Mouse (Mus musculus): ENCODE measurements at regions not wholly inside any gene's neighbourhood (a gene's known extent, or its start where the extent isn't known, plus 50 kb on each side); places are given as distances from the start of the nearest gene placed in this dataset.

DNA sequence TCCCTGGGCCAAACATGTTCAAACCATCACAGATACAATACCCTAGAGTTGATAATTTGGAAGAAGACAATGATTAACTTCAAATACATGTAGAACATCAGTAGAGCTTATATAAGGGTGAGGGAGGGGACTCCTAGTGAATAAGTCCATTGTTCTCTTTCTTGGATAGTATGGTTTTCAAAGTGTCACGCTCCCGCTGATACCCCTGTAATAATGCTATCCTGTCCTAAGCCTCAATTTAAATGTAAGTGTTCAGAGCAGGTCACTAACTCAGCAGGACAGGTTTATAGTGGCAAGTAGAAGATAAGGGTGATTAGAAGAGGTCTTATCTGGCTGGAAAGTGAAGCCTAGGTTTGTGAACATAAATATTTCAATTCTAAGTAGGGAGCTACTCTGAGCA lies 540.4 kb upstream of the Id4 start:
- no peak for DNase-seq (ENCODE audit: low spot score in 2 of 2)

DNA sequence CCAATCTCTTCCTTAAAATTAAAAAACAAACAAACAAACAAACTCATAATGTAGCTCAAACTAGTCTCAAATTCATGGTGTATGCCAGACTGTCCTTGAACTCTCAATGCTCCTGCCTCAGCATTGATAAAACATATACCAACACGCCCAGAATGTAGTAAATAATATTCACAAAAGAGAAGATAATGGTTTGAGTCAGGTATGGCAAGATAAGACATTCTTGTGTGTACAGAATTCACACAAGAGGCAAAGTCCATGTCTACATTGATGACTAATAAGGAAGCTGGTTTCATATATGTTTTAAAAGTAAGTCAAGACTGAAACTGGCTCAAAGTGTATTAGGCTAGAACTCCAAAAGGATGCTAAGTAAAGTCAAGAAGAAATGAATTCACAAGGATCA lies 526.6 kb upstream of the Id4 start:
- DNase-seq (ENCODE audit: low spot score in 2 of 2) = no peak

DNA sequence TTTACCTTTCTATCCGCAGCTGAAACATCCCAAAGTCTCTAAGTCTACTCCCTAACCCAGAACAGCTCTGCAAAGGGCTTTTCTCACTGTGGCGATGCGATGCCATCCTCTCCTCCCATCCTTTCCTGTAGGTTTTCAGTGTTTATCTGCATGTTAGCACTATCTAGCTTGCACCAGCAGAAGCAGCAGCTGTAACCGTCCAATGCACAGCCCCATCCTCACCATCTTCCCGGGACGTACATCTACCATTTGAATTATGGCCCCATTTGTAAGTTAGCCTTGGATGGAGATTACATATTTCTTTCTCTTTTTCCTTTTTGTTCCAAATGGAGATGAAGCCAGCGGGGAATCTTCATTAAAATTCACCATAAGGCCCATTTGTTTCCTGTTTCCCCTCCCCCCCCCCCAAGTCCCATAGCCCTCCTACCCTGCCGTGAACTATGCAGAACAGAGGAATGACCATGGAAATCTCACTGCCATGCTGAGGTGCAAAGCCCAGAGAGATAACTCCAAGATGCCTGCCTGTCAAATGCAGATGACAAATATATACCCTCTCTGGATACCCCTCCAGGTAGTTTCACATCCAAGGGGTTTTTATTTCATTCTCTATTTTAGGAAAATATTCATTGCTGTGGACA lies 525.5 kb upstream of the Id4 start:
- DNase-seq (ENCODE audit: low spot score in 2 of 2) = no peak

DNA sequence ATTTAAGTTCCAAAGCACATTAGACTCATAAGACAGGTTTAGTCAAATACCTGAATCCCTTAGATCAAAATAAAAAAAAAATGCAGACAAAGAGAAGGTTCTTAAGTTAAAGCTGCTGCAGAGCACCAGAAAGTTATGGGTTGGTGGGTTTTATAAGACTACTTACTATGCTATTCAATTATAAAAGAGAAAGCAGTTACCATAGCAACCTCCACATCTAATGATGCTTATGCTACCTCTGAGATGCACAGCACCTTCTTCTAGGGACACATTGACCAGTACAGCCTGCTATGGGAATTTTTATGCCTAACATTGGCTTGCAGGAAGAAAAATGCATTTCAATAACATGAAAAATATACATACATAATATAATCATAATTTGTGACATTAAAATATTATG lies 512.1 kb upstream of the Id4 start:
- no peak for DNase-seq (ENCODE audit: low spot score in 2 of 2)

DNA sequence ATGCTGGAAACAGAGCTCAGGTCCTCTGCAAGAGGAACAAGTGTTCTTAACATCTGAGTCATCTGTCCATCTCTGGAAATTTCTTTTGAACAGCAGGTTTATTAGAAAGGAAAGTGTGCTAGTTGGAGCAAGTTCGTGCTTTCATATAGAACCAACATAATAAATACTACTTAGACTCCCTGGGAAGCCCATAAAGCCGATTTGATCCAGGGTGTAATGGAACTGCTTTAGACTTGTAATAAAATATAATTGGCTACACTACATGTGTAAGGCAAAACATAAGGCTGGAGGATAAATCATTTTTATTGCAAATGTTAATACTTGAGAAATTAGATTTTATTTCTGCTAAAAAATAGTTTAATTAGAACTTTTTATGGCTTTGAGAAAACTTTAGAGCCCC lies 510.0 kb upstream of the Id4 start:
- no peak for DNase-seq (ENCODE audit: low spot score in 2 of 2)

DNA sequence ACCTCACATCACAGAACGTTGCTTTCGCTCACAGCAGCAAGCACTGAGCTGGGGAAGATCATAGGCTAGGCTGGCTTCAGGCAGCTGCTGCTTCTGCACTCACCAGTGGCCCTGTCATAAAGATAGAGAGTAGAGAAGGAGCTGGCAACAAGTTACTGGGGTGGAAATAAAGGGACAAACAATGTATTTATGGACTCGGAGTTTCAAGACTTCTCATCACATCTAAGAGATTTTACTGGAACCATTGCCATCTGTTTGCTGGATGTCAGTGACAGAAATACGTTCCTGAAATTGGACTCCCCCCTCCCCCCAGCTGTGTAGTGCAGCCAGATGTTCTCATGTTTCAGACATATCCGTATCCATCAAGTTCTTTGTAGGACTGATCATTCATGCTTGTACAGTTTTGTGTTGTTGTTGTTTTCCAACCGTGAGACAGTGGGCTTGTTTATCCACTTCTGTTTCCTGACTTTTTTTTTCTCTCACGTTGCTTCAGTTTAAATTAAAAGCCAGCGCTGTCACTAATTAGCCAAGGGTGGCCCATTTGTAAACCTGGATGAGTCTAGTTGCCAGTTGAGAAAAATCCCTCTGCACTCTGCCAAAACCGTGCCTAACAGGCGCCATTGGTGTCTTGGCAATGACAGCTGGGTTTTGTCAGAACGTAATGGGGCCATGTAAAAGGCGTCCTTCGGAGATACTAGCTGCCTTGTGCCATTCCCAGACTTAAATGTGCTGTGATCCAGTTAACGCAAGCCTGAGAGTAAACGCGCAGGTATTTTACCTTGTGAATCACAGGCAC lies 496.0 kb upstream of the Id4 start:
- DNase-seq (ENCODE audit: low spot score in 2 of 2) = no peak

DNA sequence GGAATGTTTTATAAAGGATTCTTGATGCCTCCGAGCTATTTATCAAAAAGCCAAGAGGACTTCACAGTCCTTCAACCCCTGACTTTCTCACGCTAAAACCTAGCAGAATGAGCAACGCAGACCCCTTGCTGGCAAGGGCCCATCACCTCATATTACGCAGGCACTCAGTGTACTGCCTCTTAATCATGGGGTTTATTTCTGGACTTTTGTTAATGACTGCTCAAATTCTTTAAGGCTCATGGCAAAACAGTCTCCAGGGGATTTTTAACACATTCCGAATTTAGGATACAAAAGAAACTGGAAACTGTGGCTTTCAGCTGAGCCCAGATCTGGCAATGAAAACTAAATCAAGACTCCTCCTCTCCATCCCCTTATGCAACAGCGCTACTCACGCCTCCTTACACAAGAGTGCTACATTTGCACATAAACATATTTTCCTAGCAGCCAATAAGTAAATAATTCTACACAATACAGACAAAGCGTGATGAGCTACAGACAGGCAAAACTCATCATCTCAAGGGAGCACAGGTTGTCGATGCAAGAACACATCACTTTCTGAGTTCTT lies 492.0 kb upstream of the Id4 start:
- no peak for DNase-seq (ENCODE audit: low spot score in 2 of 2)

DNA sequence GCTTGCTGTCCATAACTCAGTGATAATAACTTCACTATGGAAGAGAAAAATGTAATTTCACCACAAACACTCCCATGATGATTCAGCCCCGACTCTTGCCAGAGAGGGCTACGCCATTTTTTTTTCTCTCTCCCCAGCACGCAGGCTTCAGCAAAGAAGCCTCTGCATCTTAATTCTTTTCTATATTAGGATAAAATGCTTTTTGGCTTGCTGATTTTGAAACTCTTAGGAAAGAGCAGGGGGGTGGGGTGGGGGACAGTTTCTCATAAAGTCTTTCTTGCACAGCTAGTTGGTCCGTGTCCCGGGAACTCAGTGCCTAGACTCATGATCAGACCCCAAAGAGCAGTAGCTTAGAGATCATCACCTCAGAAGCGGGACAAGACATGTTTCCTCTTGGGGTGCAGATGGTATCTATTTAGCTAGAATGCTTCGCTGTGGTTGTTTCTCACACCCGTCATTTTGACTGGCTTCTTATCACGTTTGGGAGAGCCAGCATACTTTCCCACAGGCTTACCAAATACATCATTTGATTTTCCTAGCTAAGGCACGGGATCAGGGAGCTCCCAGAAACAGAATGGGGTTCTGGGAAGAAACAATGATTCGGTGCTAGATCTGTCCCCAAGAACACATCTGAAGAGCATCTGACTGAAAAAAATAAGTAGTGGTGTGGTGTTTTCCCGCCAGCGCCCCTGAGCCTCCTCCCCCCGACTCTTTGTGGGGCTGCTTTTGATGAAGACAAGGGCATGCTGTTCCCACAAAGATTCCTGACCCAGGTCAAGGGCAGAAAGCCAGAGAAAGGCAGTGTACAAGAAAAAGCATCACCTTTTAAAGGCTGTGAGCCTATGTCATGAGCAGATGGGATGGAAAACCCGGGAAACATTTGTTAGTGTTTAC lies 483.6 kb upstream of the Id4 start:
- no peak for DNase-seq (ENCODE audit: low spot score in 2 of 2)

DNA sequence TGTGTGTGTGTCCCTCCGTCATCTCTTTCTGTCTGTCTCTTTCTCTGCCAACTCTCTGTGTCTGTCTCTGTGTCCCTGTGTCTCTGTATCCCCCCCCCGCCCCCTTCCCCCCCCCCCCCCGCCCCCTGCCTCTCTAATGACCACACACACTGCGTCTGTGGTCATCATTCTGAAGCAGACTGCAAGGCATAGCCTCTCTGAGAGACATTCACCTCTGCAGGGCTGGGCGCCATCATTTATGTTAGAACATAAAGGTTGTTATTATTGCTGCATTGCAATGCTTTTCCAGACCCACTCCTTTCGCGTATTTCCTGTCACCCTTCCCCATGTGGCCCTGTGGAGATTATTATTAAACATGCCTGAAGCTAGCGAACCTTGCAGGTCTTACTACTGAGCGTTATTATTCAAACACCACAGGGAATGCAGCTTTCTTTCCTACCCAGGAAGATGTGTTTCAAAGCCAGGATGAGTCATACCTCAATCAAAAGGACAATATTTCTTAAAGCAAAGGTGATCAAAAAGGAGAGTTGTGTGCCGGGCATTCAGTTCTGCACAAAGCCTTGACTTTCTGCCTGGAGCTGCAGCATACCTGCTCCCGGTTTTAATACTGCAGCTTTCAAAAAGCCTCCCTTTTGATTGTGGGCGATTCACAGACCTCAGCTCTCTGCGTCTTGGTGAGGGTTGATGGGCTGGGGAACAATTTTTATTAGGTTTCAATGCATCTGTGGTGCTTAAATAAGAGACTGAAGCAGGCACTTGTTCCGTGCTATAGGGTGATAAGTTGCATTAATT lies 482.6 kb upstream of the Id4 start:
- no peak for DNase-seq (ENCODE audit: low spot score in 2 of 2)

DNA sequence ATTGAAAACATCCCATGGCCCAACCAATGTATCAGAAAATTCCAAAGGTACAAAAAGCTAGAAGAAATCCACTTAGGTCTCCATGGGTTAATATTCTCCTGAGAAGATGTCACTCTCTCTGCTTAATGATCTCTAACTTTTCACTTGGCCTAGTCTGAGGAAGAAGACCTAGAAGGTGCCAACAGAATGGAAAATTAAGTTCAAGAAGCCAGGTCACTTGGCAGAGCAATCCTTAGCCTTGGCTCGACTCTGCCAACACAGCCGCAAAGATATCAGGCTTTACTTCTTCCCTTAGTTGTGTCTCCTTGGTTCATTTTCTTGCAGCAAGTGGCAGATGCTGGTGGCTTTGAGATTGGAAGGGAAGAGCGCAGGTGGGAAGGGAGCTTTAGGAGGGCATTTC lies 476.6 kb upstream of the Id4 start:
- DNase-seq (ENCODE audit: low spot score in 2 of 2) = no peak

DNA sequence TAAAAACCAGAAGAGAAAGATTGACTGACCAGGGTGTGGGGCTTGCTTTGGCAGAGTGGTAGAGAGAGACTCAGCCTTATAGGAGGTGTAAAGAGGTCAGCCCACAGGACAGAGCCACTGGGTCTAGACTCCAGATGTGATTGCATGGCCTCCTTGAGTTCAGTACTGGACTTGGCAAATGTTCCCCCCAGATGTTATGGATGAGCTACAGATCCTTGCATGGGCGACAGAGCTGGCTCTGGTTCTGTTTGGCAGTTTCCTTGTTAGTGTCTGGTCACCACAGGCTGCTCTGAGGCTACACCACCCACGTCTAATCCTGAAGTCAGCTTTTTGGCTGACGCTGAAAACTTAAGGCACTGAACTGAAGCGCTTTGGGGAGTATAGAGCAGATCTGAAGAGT lies 463.2 kb upstream of the Id4 start:
- DNase-seq (ENCODE audit: low spot score in 2 of 2) = no peak

DNA sequence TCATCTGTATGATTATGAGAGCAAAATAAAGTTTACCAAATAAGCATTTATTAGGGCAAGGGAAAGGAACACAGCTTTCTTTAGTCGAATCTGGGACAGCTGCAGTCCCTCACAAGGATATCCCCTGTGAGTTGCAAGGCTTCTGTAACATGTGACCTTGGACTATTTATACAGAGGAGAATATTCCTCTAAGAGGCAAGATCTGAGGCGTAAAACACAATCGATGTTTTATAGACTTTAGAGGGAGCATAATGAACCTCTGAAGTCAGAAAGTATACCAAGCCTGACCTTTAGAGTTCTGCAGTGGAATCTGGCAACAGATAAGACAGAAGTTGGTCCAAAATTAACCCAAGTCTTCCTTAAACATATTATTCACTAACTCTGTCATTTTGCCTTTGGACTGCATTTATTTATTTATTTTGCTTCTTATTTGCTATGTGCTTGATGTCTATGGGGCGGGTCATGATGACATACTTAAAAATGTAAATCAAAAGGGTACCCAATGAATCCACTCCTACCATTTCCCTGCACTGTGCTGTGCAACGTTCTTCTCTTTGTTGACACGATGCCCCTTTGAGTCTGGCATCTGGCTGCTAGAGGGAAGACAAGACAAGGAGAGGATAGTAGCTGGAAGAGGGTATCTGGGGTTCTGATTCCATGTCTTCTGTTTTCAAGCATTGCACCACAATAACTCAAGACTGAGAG lies 449.2 kb upstream of the Id4 start:
- DNase-seq (ENCODE audit: low spot score in 2 of 2) = no peak

DNA sequence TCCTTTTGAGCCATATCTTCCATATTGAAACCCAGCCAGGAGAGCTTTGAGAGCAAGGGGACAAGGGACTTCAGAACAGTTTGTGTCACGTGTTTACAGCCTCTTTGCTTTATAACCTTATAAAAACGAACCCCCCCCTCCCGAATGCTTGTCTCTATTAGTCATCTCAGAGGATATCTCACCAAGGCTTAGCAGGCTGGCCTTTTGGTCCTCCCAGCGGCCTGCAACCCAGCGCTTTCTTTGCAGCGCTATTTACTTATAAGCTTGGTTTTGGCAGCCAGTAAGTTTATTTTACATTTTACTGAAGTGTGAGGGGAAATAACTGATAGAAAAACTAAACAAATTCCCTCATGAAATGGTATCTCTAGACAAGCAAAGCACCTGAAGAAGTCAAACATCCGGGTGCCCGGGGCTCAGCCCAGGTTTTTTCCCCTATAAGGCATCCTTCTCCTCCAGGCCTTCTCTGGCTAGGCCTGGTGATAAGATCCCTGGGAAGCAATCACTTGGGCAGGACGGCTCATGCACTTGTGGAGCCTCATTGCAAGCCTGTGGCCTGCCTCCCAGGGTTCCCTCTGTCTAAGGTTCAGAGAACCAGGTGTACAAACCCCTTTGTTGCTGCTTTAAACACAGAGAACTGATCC lies 442.0 kb upstream of the Id4 start:
- no peak for DNase-seq (ENCODE audit: low spot score in 2 of 2)

DNA sequence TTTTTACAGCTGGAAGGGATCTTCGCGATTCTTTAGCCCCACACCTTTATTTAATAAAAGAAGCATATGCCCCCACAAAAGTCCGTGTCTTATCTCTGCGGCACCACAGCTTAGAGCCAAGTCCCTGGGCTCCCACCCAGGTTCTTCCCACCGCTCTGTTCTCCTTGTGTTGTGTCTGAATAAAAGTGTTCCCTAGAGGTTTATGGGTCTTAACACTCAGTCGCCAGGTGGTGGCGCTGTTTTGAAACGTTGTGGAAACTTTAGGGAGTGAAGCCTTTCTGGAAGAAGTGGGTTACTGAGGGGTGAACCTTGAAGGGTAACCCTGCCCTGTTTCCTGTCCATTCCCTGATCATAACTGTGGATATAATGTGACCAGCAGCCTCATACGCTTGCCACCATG lies 424.5 kb upstream of the Id4 start:
- DNase-seq (ENCODE audit: low spot score in 2 of 2) = peak; percentile 39 to 56

DNA sequence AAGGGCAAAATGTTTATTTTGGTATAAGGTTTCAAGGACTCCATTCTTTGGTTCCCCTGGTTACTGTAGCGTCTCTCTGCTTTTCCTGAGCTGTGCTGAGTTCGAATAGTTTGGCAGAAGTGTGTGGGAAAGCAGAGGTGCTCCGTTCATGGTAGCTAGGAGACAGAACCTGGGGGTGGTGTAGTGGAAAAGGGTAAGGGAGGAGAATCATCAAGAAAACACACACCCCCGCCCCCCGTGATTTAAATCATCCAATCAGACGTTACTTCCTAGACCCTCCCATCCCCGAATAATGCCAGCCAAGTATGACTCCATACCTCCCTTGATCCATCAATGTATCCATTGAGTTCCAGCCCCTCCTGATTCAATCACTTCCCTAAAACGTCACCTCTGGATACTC lies 418.6 kb upstream of the Id4 start:
- DNase-seq (ENCODE audit: low spot score in 2 of 2) = no peak

DNA sequence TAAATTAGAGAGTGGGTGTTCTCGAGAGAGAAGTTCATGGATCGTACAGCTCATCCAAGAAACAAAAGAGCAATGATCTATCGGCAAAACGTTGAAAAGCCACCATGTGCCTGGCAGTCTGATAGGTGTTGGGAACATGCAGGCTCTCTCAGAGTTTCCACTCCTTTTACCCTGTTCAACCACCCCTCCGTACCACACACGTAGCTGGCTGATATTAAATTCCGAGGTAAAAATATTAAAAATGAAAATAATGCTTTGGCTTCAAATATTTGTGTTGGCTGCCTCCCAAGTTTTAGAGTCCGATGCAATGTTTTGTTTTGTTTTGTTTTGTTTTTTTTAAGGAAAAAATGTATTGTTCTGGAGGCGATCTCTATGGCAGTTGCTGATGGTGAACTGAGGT lies 418.0 kb upstream of the Id4 start:
- no peak for DNase-seq (ENCODE audit: low spot score in 2 of 2)

DNA sequence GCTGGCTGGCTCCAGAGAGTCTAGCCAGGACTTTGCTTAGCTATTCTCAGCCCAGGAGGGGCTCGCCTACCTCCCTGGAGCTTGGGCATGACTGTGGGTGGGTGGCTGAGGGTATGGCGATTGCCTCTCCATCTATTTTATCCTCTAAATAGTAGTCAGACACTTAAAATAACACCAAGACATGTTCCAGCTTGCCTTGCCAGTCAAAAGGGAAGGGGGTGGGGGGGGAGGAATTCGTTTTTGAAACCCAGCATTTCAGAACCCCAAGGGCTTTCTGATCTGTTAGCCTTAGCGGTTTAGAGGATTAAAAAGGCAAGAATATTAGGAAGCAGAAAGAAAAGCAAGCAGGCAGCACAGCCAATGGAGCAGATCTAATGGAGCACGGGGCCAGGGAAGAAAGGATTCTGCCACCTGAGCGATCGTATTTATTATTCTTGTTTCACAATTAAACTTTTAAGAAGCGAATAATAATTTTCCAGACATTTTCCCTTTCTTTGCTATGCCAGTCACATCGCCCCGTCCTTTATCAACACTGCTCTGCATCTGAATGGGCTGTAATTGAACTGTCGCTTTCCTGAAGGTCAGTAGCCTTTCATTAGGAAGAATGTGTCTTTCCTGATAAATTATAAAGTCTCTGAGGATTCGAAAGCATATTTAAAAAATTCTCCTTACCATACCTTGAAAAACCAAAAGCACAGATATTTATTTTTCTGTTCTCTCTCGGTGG lies 417.3 kb upstream of the Id4 start:
- no peak for DNase-seq (ENCODE audit: low spot score in 2 of 2)

DNA sequence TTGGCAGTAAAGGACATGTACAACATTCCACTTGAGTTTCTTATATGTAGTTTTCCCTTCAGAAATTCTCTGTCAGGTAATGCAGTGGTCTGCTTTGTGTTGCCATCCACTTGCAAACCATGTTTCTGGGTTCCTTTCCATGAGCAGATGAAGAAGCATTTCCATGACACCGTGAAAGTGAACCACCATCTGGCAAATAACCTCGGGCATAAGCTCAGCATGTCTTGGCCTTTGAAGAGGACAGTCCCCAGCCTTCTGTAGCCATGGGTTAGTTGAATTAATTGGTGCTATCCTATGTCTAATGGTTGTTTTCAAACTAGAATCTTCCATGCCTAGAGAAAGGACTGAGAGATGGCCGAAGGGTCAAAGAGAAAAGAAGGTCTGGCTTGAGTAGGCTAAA lies 414.3 kb upstream of the Id4 start:
- no peak for DNase-seq (ENCODE audit: low spot score in 2 of 2)
